Mouse (Mus musculus) left cerebral cortex, adult 2 months (tissue): ENCODE measurements at regions not wholly inside any gene's neighbourhood (a gene's known extent, or its start where the extent isn't known, plus 50 kb on each side); places are given as distances from the start of the nearest gene placed in this dataset.

Source experiments
- DNase-seq, 2 experiments: peaks; one replicate each; pipeline ENCODE4 v3.0.0; 2021 to 2022; ENCODE audit warnings: low spot score in 2 of 2, mixed read lengths in 1 of 2; ENCODE audit errors: extremely low spot score in 1 of 2
- H3K27ac ChIP-seq: fragments of 200-600 bp; 2 replicates; pipeline ENCODE4 v1.8.1; 2022
- H3K4me3 ChIP-seq: fragments of 200-600 bp; 2 replicates; pipeline ENCODE4 v1.8.1; 2022
- CTCF ChIP-seq: fragments of 200-600 bp; IDR thresholded peaks from 2 replicates; pipeline ENCODE4 v1.8.1; 2022; ENCODE audit warnings: antibody characterized with exemption, mild to moderate bottlenecking, moderate library complexity
- intact Hi-C: fragments of 180-260 bp; cut with DNase I; formaldehyde crosslinking; loops from one replicate; pipeline ENCODE4 v1.15.1; 2025

DNA sequence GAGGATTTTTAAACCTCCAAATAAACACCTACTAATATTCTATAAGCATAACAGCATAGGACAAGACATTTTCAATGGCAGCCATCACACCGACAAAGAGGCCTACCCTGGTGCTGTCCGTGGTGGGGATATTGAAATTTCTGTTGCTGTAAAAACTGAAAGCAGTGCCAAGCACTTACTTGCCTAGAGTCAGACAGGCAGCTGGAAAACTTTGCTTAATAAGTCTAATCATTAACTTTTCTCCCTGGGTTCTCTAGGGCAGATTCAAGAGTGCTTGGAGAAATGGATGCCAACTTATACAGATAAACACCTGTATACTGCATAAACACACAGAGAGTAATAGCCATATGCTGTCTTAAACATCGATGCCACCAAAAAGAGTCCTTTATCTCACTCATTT is 192.3 kb upstream of the Ddx18 start:
- intact Hi-C loops = no loop called here

DNA sequence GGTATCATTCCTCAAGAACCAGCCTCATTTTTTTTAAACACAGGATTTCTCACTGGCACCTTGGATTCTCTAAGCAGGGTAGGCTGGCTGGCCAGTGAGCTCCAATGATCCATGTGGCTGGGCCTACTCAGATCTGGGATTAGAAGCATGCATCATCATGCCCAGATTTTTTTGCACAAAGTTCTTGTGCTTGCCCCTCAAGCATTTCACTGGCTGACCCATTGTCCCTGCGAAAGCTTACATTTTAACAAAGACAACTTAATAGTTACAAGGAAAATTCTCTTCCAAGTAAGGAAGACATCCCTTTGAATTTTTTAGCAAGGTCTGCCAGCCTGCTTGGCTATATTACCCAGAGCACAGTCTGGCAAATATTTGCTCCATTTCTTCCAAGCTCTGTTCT is 177.4 kb upstream of the Ddx18 start:
- Histone ChIP-seq H3K4me3 (no peak overlapping the region), H3K27ac (no peak overlapping the region)
- no peak for DNase-seq
- intact Hi-C loops = no loop called here
- no peak for TF ChIP-seq CTCF

More for the DNA sequence above, 192.3 kb upstream of the Ddx18 start:
- H3K27ac ChIP-seq = no peak overlapping the region
- no peak for DNase-seq
- H3K4me3 ChIP-seq = no peak overlapping the region
- no peak for TF ChIP-seq CTCF

DNA sequence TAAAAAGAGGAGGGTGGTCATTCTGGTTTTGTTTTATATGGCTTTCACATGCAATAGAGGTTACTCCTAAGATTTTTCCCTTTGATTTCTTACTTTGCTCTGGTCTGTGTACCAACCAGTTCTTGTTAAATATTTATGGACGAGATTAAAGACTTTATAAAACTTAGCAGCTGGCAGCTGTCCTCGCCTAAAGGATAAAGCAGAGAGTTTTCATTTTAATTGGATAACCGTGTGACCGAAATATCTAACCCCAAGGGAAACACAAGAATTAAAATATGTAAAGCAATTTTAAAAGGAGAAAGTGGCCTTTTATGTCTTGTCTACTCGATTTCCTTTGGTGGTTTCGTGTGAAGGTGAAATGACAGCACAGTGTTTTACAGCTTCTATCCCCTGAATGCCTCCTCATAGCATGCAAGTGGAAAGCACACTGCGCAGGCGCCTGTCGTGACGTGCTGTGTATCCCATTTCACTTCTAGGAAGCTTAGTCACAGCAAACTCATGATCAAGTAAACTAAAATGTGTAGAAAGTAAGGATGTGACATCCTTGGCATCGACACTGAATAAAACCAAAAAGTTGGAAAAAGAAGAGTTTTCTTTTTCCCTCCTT is 167.4 kb upstream of the Ddx18 start:
- H3K4me3 ChIP-seq = no peak overlapping the region
- no peak for DNase-seq
- TF ChIP-seq CTCF = no peak
- H3K27ac ChIP-seq = no peak overlapping the region
- intact Hi-C loops = no loop called here

- DNase-seq = no peak
- Histone ChIP-seq H3K4me3 (no peak overlapping the region), H3K27ac (no peak overlapping the region)
- intact Hi-C loops = no loop called here
- TF ChIP-seq CTCF = no peak
Observed at GRCm38 (mm10) chr1:121734456-121735112, 166.8 kb upstream of the Ddx18 start.

GRCm38 (mm10) chr1:121709317-121709860 is 141.6 kb upstream of the Ddx18 start:
- no peak overlapping the region for H3K27ac ChIP-seq
- no peak for DNase-seq
- H3K4me3 ChIP-seq = no peak overlapping the region
- TF ChIP-seq CTCF = no peak
- intact Hi-C loops = no loop called here

DNA sequence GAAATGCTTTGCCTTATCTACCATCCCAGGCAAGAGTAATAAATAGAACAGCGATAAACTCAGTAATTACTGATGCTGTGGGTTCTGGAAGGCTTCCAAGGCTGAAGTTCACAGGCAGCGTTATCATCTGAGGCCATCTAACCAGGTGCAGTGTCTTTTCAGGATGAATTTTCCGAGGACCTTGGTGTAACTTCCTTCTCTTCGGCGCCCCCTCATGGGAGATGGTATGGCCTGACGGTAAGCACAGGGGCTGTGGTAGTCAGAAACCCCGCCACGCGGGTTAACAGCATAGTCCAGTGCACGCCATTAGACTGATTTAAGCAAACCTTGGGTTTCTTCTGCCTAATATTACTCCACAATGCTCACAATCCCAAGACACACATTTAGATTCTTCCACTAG is 140.5 kb upstream of the Ddx18 start:
- TF ChIP-seq CTCF = no peak; the same call in 1 of the 2 replicates
- H3K27ac ChIP-seq = no peak overlapping the region
- intact Hi-C loops = no loop called here
- no peak for DNase-seq
- H3K4me3 ChIP-seq = no peak overlapping the region

- no peak overlapping the region for H3K27ac ChIP-seq
- intact Hi-C loops = no loop called here
- no peak overlapping the region for H3K4me3 ChIP-seq
- DNase-seq = no peak
- TF ChIP-seq CTCF = no peak
Observed at GRCm38 (mm10) chr1:121701826-121702225, 134.0 kb upstream of the Ddx18 start.

DNA sequence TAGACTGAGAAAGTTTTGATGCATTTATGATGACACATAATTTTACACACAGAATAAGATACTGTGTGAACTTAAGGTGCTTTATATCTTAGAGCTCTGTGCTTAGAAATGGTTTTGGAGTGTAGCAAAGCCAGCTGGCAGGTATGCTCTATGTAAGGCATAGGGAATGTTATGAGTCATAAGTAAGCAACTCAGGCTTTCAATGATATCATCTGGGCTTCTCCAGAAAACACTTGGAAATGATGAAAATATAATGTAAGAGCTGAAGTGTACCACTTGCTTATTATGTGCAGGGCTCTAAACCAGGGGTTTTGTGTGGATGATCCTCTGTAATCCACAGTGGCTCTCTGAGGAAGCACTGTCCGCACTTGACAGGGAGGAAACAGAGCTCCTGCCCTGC is 86.1 kb upstream of the Ddx18 start:
- intact Hi-C loops = no loop called here
- no peak for TF ChIP-seq CTCF
- DNase-seq = no peak
- no peak overlapping the region for H3K4me3 ChIP-seq
- no peak overlapping the region for H3K27ac ChIP-seq

DNA sequence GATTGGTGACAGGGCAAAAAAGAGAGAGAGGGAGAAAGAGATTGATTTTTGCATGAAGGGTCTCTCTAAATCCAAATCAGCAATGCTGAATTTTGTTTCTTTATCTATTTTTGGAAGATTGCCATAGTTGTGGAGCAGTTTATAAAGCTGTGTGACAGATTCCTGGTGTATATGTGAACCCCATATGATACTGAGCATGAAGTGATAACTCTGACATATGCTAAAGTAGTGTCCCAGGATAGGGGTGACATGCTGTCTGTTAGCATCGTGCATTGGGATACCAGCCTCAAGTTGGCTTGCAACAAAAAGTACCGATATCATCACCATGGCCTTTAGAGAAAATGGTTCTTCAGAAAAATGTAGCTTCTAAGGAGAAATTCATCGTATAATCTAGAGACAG is 82.3 kb upstream of the Ddx18 start:
- intact Hi-C loops = no loop called here
- Histone ChIP-seq H3K27ac (no peak overlapping the region), H3K4me3 (no peak overlapping the region)
- no peak for TF ChIP-seq CTCF
- no peak for DNase-seq

DNA sequence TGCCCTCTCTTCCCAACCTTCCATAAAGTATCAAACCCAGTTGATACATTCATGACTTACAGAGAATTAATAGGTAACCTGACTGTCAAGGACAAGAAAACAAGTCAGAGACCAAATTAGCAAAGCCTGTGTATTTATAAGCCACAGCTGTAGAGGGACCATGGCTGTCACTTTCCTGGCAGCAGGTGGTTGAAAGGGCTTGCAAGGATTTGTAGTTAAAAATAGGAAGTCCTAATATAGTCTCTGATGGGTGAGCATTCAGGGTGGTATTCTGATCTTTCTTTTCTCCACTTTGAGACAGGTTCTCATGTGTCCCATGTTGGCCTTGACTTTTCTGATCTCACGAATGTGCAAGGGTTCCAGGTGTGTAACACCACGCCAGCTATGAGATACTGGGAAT is 63.7 kb upstream of the Ddx18 start:
- no peak for TF ChIP-seq CTCF
- intact Hi-C loops = no loop called here
- Histone ChIP-seq H3K27ac (no peak overlapping the region), H3K4me3 (no peak overlapping the region)
- no peak for DNase-seq

GRCm38 (mm10) chr1:121620262-121620661 is 52.5 kb upstream of the Ddx18 start:
- no peak for TF ChIP-seq CTCF
- Histone ChIP-seq H3K27ac (no peak overlapping the region), H3K4me3 (no peak overlapping the region)
- DNase-seq = no peak
- intact Hi-C loops = no loop called here

- no peak for DNase-seq
- Histone ChIP-seq H3K4me3 (no peak overlapping the region), H3K27ac (no peak overlapping the region)
- TF ChIP-seq CTCF = no peak
- intact Hi-C loops = no loop called here
Observed at GRCm38 (mm10) chr1:121618550-121618949, 50.8 kb upstream of the Ddx18 start.
